Mouse (Mus musculus) hindbrain, embryonic 13.5 days (tissue): ENCODE results near the gene Lif. TPM values are rescaled to one million over a fixed set of nuclear protein-coding genes. Genes with fewer than 3 reads are reported as not detected.

Experiments used
- ATAC-seq: fragments of 200-750 bp; cut with Nextera tagmentation; 2 replicates; pipeline ENCODE4 v1.8.0; 2017; ENCODE audit warnings: moderate TSS enrichment; ENCODE audit not compliant: low FRiP score
- H3K27ac ChIP-seq: fragments of 300-500 bp; sonication (generic); 2 replicates; pipeline ENCODE4 v1.5.1; 2015; ENCODE audit warnings: inconsistent platforms, mild to moderate bottlenecking, moderate library complexity
- H3K27me3 ChIP-seq: fragments of 300-500 bp; sonication (generic); 2 replicates; pipeline ENCODE4 v1.6.1; 2015; ENCODE audit warnings: mild to moderate bottlenecking, inconsistent platforms
- H3K36me3 ChIP-seq: fragments of 300-500 bp; sonication (generic); 2 replicates; pipeline ENCODE4 v1.6.1; 2015; ENCODE audit warnings: mild to moderate bottlenecking, inconsistent platforms
- H3K4me1 ChIP-seq: fragments of 300-500 bp; sonication (generic); replicated peaks from 2 replicates; pipeline ENCODE4 v1.6.1; 2015; ENCODE audit warnings: inconsistent platforms
- H3K4me2 ChIP-seq: fragments of 300-500 bp; sonication (generic); 2 replicates; pipeline ENCODE4 v1.6.1; 2015; ENCODE audit warnings: inconsistent platforms, mild to moderate bottlenecking, moderate library complexity
- H3K4me3 ChIP-seq: fragments of 300-500 bp; sonication (generic); 2 replicates; pipeline ENCODE4 v1.5.1; 2015; ENCODE audit warnings: mild to moderate bottlenecking, inconsistent platforms
- H3K9ac ChIP-seq: fragments of 300-500 bp; sonication (generic); 2 replicates; pipeline ENCODE4 v1.6.1; 2015; ENCODE audit warnings: mild to moderate bottlenecking, inconsistent platforms
- H3K9me3 ChIP-seq: fragments of 300-500 bp; sonication (generic); 2 replicates; pipeline ENCODE4 v1.6.1; 2016; ENCODE audit warnings: inconsistent platforms
- WGBS: fragments of 180-500 bp; shearing (Covaris S2); methylation state at CpG from one replicate; pipeline ENCODE4 v1.1.7; 2015; 5-methylcytosine and 5-hydroxymethylcytosine counted together
- polyA plus RNA-seq: library from polyadenylated mRNA; unstranded; fragments of >200 nt; fragmentation: Nextera tagmentation; extraction: Ambion mirVana; gene quantifications from 2 replicates; pipeline ENCODE4 v1.2.1, GENCODE M21; 2015

Gene Lif
- polyA plus RNA-seq, 1 experiment from 2014 or later = 0.08 TPM

GRCm38 (mm10) chr11:4235665-4236545 is 21.5 kb upstream of the Lif start, which contains the start of gene Osm:
Osm (plus strand) TSS chr11:4236420.
- 78% methylated on average over 16 of the region's 16 CpGs for WGBS
- no peak for ATAC-seq
- H3K4me3 ChIP-seq = no peak within 1 kb of the TSS
- no peaks in the 10 kb centered on the region for H3K4me1 ChIP-seq
- no peaks in the 10 kb centered on the region for H3K36me3 ChIP-seq
- no peaks in the 10 kb centered on the region for H3K9me3 ChIP-seq
- no peak within 1 kb of the TSS for H3K9ac ChIP-seq
- H3K4me2 ChIP-seq = no peak within 1 kb of the TSS
- no peak within 1 kb of the TSS for H3K27ac ChIP-seq
- H3K27me3 ChIP-seq = no peaks in the 10 kb centered on the region

DNA sequence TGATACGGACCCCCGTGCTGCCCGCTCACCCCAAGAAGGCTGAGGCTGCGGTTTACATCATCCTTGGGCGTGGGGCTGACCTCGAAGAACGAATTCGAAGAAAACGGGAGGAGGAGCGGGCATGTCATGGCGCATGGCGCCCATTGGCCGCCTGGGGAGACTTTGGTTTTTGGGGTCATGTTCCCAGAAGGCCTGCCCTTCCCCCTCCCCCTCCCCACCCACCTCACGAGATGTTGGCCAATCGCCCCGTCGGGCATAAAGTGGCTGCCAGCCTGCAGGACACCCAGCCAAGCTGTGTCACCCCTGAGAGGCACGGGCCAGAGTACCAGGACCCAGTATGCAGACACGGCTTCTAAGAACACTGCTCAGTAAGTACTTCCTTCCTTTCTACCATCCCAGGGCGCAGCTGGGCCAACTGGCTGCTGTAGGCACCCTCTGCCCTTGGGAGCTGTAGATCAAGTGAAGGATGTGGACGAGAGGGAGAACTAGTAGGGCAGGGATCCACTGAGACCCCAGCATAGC is 20.8 kb upstream of the Lif start:
- Histone ChIP-seq H3K4me2 (no peak overlapping the region), H3K27ac (no peak overlapping the region), H3K27me3 (no peaks in the 10 kb centered on the region), H3K4me1 (no peaks in the 10 kb centered on the region), H3K9ac (no peak overlapping the region), H3K36me3 (no peaks in the 10 kb centered on the region), H3K9me3 (no peaks in the 10 kb centered on the region), H3K4me3 (no peak overlapping the region)
- ATAC-seq = no peak
- 91% methylated on average over 21 of the region's 21 CpGs for WGBS

DNA sequence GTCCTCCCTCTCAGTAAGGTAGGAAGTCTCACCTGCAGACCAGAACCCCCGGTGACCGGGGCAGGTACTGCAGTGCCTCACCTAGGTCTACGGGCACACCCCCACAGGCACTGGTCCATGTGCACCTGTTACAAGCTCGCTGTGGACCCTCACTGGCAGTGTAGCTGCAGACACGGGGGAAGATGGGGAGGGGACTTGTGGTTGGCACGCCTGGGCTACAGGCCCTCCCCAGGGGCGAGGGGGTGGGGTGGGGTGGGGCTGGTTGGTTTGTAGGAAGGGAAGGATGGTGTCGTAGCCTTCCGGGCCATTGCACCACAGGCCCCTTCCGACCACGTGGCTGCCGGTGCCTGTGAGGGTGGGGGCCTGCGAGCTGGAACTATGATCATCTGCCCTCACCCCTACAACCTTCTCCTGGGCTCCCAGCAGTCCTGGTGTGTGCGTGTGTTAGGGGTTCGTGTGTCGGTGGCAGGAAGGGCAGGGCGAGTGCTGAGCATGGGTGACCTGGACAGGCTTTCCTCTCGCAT is 19.9 kb upstream of the Lif start:
- H3K9me3 ChIP-seq = no peaks in the 10 kb centered on the region
- H3K4me2 ChIP-seq = no peak overlapping the region
- no peaks in the 10 kb centered on the region for H3K36me3 ChIP-seq
- WGBS = 88% methylated on average over 18 of the region's 18 CpGs
- H3K9ac ChIP-seq = no peak overlapping the region
- H3K4me1 ChIP-seq = no peaks in the 10 kb centered on the region
- H3K27me3 ChIP-seq = no peaks in the 10 kb centered on the region
- no peak for ATAC-seq
- no peak overlapping the region for H3K27ac ChIP-seq
- H3K4me3 ChIP-seq = no peak overlapping the region

GRCm38 (mm10) chr11:4238167-4238566 is 19.2 kb upstream of the Lif start:
- ATAC-seq = no peak
- Histone ChIP-seq H3K27me3 (no peaks in the 10 kb centered on the region), H3K4me3 (no peak overlapping the region), H3K4me1 (no peaks in the 10 kb centered on the region), H3K9ac (no peak overlapping the region), H3K27ac (no peak overlapping the region), H3K4me2 (no peak overlapping the region), H3K9me3 (no peaks in the 10 kb centered on the region), H3K36me3 (no peaks in the 10 kb centered on the region)
- 91% methylated on average over 6 of the region's 6 CpGs for WGBS

GRCm38 (mm10) chr11:4239691-4240090 is 17.7 kb upstream of the Lif start:
- Histone ChIP-seq H3K4me2 (no peak overlapping the region), H3K36me3 (no peaks in the 10 kb centered on the region), H3K4me1 (no peaks in the 10 kb centered on the region), H3K27ac (no peak overlapping the region), H3K9me3 (no peaks in the 10 kb centered on the region), H3K27me3 (no peaks in the 10 kb centered on the region), H3K4me3 (no peak overlapping the region), H3K9ac (no peak overlapping the region)
- WGBS = 91% methylated on average over 23 of the region's 23 CpGs
- no peak for ATAC-seq

GRCm38 (mm10) chr11:4240151-4240550 is 17.2 kb upstream of the Lif start:
- 81% methylated on average over 7 of the region's 7 CpGs for WGBS
- H3K4me3 ChIP-seq = no peak overlapping the region
- H3K9me3 ChIP-seq = no peaks in the 10 kb centered on the region
- no peaks in the 10 kb centered on the region for H3K36me3 ChIP-seq
- no peaks in the 10 kb centered on the region for H3K4me1 ChIP-seq
- ATAC-seq = no peak
- no peaks in the 10 kb centered on the region for H3K27me3 ChIP-seq
- no peak overlapping the region for H3K4me2 ChIP-seq
- H3K9ac ChIP-seq = no peak overlapping the region
- H3K27ac ChIP-seq = no peak overlapping the region

DNA sequence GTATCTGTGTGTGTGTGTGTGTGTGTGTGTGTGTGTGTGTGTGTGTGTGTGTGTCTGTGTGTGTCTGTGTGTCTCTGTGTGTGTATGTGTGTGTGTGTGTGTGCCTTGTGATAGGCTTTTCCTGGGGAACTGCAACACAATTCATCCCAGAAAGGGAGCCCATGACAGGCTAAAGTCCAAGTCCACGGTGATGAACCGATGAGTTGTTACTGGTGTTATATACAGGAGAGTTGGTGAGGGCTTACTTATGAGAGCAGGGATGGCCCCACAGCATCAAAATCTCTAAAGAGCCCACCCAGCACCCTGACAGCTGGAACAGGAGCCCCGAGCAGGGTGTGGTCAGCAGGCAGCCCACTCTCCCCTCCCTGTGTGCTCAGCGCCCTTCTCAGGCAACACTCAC is 16.2 kb upstream of the Lif start:
- Histone ChIP-seq H3K27ac (no peak overlapping the region), H3K4me2 (no peak overlapping the region), H3K9me3 (no peaks in the 10 kb centered on the region), H3K9ac (no peak overlapping the region), H3K27me3 (no peaks in the 10 kb centered on the region), H3K36me3 (no peaks in the 10 kb centered on the region), H3K4me3 (no peak overlapping the region), H3K4me1 (no peaks in the 10 kb centered on the region)
- 72% methylated on average over 4 of the region's 4 CpGs for WGBS
- no peak for ATAC-seq

- 75% methylated on average over 6 of the region's 6 CpGs for WGBS
- Histone ChIP-seq H3K27ac (no peak overlapping the region), H3K27me3 (no peaks in the 10 kb centered on the region), H3K9me3 (no peaks in the 10 kb centered on the region), H3K4me3 (no peak overlapping the region), H3K4me2 (no peak overlapping the region), H3K4me1 (no peaks in the 10 kb centered on the region), H3K36me3 (no peaks in the 10 kb centered on the region), H3K9ac (no peak overlapping the region)
- ATAC-seq = no peak
Measured at GRCm38 (mm10) chr11:4246126-4246525, 11.2 kb upstream of the Lif start.

DNA sequence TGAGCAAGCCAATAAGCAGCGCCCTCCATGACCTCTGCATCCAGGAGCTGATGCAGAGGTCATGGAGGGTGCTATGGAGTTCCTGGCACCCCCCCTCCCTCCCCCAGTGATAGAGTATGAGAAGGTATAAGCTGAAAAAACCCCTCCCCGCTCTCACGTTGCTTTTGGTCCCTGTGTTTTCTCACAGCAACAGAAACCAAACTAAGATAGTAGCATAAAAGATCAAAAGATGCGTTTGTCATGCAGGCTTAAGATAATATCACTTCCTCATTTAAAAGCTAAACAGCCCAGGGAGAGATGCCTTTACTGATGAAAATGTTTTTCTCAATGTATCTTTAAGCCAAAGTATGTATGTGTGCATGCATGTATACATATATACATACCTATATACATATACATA is 10.7 kb upstream of the Lif start:
- WGBS = 72% methylated on average over 4 of the region's 4 CpGs
- no peaks in the 10 kb centered on the region for H3K9me3 ChIP-seq
- no peak overlapping the region for H3K4me3 ChIP-seq
- H3K4me1 ChIP-seq = no peaks in the 10 kb centered on the region
- no peaks in the 10 kb centered on the region for H3K36me3 ChIP-seq
- ATAC-seq = no peak
- H3K27ac ChIP-seq = no peak overlapping the region
- no peak overlapping the region for H3K9ac ChIP-seq
- no peaks in the 10 kb centered on the region for H3K27me3 ChIP-seq
- no peak overlapping the region for H3K4me2 ChIP-seq

DNA sequence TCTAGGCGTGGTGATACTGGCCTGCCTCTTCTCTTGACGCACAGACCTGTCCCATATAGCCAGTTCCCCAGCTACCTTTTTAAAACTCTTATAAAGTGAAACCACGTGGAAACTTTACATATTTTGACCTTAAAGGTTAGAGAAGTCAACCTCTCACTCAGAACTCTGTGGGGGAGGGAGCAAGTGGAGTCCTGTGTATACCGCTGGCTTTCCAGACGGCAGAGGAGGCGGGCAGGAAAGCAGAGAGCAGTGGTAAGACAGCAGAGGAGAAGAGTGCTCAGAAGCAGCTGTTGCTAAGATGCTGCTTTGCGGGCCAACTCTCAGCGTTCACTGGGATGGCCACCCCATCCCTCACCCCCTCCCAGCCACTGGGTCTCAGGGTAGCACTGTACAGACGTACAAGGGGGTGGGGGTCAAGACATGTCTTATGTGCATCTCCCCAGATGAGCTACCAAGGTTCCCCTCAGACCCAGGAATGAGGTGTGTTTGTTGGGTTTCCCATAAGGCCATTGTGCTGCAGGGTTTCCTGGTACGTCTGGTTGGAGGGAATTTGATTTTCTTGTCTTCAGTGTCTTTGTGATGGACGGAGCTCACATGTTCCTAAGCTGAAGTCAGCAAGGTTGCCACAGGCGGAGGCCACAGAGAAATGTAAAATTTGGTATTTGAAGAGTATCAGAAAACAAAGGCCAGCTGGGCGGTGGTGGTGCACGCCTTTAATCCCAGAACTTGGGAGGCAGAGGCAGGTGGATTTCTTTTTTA is 10.0 kb upstream of the Lif start:
- Histone ChIP-seq H3K4me2 (no peak overlapping the region), H3K4me3 (no peak overlapping the region), H3K9me3 (no peaks in the 10 kb centered on the region), H3K27me3 (no peaks in the 10 kb centered on the region), H3K9ac (no peak overlapping the region), H3K27ac (no peak overlapping the region), H3K36me3 (no peaks in the 10 kb centered on the region), H3K4me1 (no peaks in the 10 kb centered on the region)
- ATAC-seq = no peak
- WGBS = 80% methylated on average over 14 of the region's 14 CpGs

GRCm38 (mm10) chr11:4249151-4249550 is 8.2 kb upstream of the Lif start:
- H3K9ac ChIP-seq = no peak overlapping the region
- 98% methylated on average over 3 of the region's 3 CpGs for WGBS

GRCm38 (mm10) chr11:4250290-4250689 is 7.1 kb upstream of the Lif start:
- Histone ChIP-seq H3K4me1 (no peaks in the 10 kb centered on the region), H3K36me3 (no peaks in the 10 kb centered on the region), H3K9ac (no peak overlapping the region), H3K9me3 (no peaks in the 10 kb centered on the region), H3K27ac (no peak overlapping the region), H3K27me3 (no peaks in the 10 kb centered on the region), H3K4me2 (no peak overlapping the region), H3K4me3 (no peak overlapping the region)
- no peak for ATAC-seq
- WGBS = 80% methylated on average over 7 of the region's 7 CpGs

More at GRCm38 (mm10) chr11:4249151-4249550, 8.2 kb upstream of the Lif start:
- Histone ChIP-seq H3K9me3 (no peaks in the 10 kb centered on the region), H3K27me3 (no peaks in the 10 kb centered on the region), H3K4me3 (no peak overlapping the region), H3K27ac (no peak overlapping the region), H3K36me3 (no peaks in the 10 kb centered on the region), H3K4me2 (no peak overlapping the region), H3K4me1 (no peaks in the 10 kb centered on the region)
- no peak for ATAC-seq
